Mouse (Mus musculus): ENCODE results near the gene Aldh1l1.

Aldh1l1 gene

GRCm38 (mm10) chr6:90486176-90486921 lies at the start of gene Aldh1l1:
Aldh1l1 (plus strand) TSS chr6:90486427.
- no peak for DNase-seq (ENCODE audit: low spot score)

- no peak for DNase-seq (ENCODE audit: low spot score)
These were observed 49.2 kb upstream of the Aldh1l1 start for GRCm38 (mm10) chr6:90437041-90437440.

GRCm38 (mm10) chr6:90446883-90447282 lies 39.3 kb upstream of the Aldh1l1 start:
- peak; percentile 83 for DNase-seq (ENCODE audit: low spot score)

GRCm38 (mm10) chr6:90450179-90450578 lies 36.0 kb upstream of the Aldh1l1 start:
- peak; percentile 97 for DNase-seq (ENCODE audit: low spot score)

GRCm38 (mm10) chr6:90450697-90451096 lies 35.5 kb upstream of the Aldh1l1 start:
- DNase-seq (ENCODE audit: low spot score): peak; percentile 68

GRCm38 (mm10) chr6:90451512-90451911 lies 34.7 kb upstream of the Aldh1l1 start:
- DNase-seq (ENCODE audit: low spot score): no peak

GRCm38 (mm10) chr6:90452603-90453002 lies 33.6 kb upstream of the Aldh1l1 start:
- DNase-seq (ENCODE audit: low spot score): no peak

GRCm38 (mm10) chr6:90453751-90454150 lies 32.5 kb upstream of the Aldh1l1 start:
- no peak for DNase-seq (ENCODE audit: low spot score)

GRCm38 (mm10) chr6:90457421-90457820 lies 28.8 kb upstream of the Aldh1l1 start:
- DNase-seq (ENCODE audit: low spot score): no peak

- no peak for DNase-seq (ENCODE audit: low spot score)
These were observed 25.0 kb upstream of the Aldh1l1 start for GRCm38 (mm10) chr6:90461181-90461580.

- DNase-seq (ENCODE audit: low spot score): no peak
These were observed 24.5 kb upstream of the Aldh1l1 start for GRCm38 (mm10) chr6:90461771-90462170.

GRCm38 (mm10) chr6:90462181-90462706 lies 24.0 kb upstream of the Aldh1l1 start, which contains the start of gene Klf15:
Klf15 (plus strand) TSS chr6:90462576.
- no peak for DNase-seq (ENCODE audit: low spot score)

GRCm38 (mm10) chr6:90462841-90463227 lies 23.4 kb upstream of the Aldh1l1 start:
- no peak for DNase-seq (ENCODE audit: low spot score)

GRCm38 (mm10) chr6:90463228-90463862 lies 22.9 kb upstream of the Aldh1l1 start:
- DNase-seq (ENCODE audit: low spot score): no peak

GRCm38 (mm10) chr6:90463890-90464421 lies 22.3 kb upstream of the Aldh1l1 start:
- DNase-seq (ENCODE audit: low spot score): no peak

GRCm38 (mm10) chr6:90465028-90465640 lies 21.1 kb upstream of the Aldh1l1 start:
- DNase-seq (ENCODE audit: low spot score): no peak

GRCm38 (mm10) chr6:90466079-90466478 lies 20.1 kb upstream of the Aldh1l1 start:
- peak; percentile 98 for DNase-seq (ENCODE audit: low spot score)

GRCm38 (mm10) chr6:90466847-90467410 lies 19.3 kb upstream of the Aldh1l1 start:
- peak; percentile 47 for DNase-seq (ENCODE audit: low spot score)

- no peak for DNase-seq (ENCODE audit: low spot score)
These were observed 18.0 kb upstream of the Aldh1l1 start for GRCm38 (mm10) chr6:90468216-90468615.

- DNase-seq (ENCODE audit: low spot score): peak; percentile 36
These were observed 17.2 kb upstream of the Aldh1l1 start for GRCm38 (mm10) chr6:90469041-90469440.

- DNase-seq (ENCODE audit: low spot score): no peak
These were observed 16.0 kb upstream of the Aldh1l1 start for GRCm38 (mm10) chr6:90470255-90470654.

- peak; percentile 77 for DNase-seq (ENCODE audit: low spot score)
These were observed 15.2 kb upstream of the Aldh1l1 start for GRCm38 (mm10) chr6:90470947-90471541.

All from adipocyte (in vitro differentiated cells).